Comparison of ENCODE assay signal across 8 mouse cellular contexts in the genomic region with DNA sequence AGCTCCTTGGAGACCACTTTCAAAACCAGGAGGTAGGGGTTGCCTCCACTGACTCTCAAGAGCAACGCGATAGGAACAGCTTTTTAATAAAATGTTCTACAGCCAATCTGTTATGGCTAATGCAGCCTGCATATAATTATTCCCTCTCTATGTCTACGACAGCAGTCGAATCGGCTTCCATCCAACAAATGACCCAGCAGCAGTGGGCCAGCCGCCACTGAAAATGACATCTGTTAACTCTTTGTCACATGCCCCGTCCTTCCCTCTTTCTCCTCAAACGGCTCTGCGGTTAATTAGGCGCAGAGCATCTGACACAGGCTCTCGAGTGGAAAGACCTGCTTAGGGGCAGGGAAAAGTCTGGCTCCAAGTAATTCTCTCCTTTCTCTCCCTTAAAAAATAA. TPM values are rescaled to one million over a fixed set of nuclear protein-coding genes. Genes with fewer than 3 reads are reported as not detected.
DNase-seq lines count a peak whose midpoint lies in the region; TF ChIP-seq lines count a peak whose summit lies in the region.

No protein-coding gene starts in this region.

- H3K27ac ChIP-seq in limb, embryonic 10.5 days = peak overlapping the region; percentile 87
- no peak overlapping the region for H3K27ac ChIP-seq in heart, adult 2 months

- H3K36me3 ChIP-seq in limb, embryonic 10.5 days = no peaks in the 10 kb centered on the region
- no peaks in the 10 kb centered on the region for H3K36me3 ChIP-seq in heart, adult 2 months (ENCODE audit: control insufficient read depth, insufficient read depth, low read length)

- intact Hi-C loops in heart, adult 2 months (cut with DNase I) = no loop called here

- no peak overlapping the region for H3K4me3 ChIP-seq in limb, embryonic 10.5 days
- no peak overlapping the region for H3K4me3 ChIP-seq in heart, adult 2 months

- peaks cover 57% of the 10 kb centered on the region for H3K4me1 ChIP-seq in limb, embryonic 10.5 days
- no peaks in the 10 kb centered on the region for H3K4me1 ChIP-seq in heart, adult 2 months (ENCODE audit: control insufficient read depth, insufficient read depth, low read length)

- no peak for TF ChIP-seq POLR2A in heart, adult 2 months (IDR thresholded peaks at IDR 0.05; ENCODE audit: insufficient read depth, low read depth, low read length)

- no peaks in the 10 kb centered on the region for H3K27me3 ChIP-seq in limb, embryonic 10.5 days (ENCODE audit: low read depth, poor library complexity, severe bottlenecking)
- H3K27me3 ChIP-seq in heart, adult 2 months (ENCODE audit: control insufficient read depth, insufficient read depth, low read length) = no peaks in the 10 kb centered on the region

- peak; percentile 4 for DNase-seq in cerebellum, adult 9-10 months
- DNase-seq in cerebellum, adult 9-11 months = no peak
- DNase-seq in right cerebral cortex, postnatal 10 days (ENCODE audit: low spot score in 2 of 2) = peak; percentile 36 to 41
- DNase-seq in right cerebral cortex, postnatal 36 days (ENCODE audit: low spot score in 2 of 2) = no peak
- peak; percentile 49 for DNase-seq in limb, embryonic 10.5 days (ENCODE audit: low spot score)
- peak; percentile 84 for DNase-seq in retina, postnatal 1 day
- no peak for DNase-seq in yolk sac, embryonic 10.5 days (ENCODE audit: low spot score)
- no peak for DNase-seq in heart, adult 2 months

- H3K9ac ChIP-seq in heart, adult 2 months (ENCODE audit: low read depth, low read length) = no peak overlapping the region

- 17% methylated on average over 11 of the region's 11 CpGs for WGBS in limb, embryonic 10.5 days
- 48% methylated on average over 11 of the region's 11 CpGs for WGBS in heart, adult 2 months

- TF ChIP-seq CTCF in heart, adult 2 months (IDR thresholded peaks at IDR 0.05) = no peak

- no peaks in the 10 kb centered on the region for H3K9me3 ChIP-seq in limb, embryonic 10.5 days (replicated peaks)

- no peaks in the 10 kb centered on the region for H3K79me2 ChIP-seq in heart, adult 2 months (replicated peaks; ENCODE audit: control insufficient read depth, insufficient read depth, low read length)

- no peak for TF ChIP-seq EP300 in heart, adult 2 months (IDR thresholded peaks at IDR 0.05; ENCODE audit: insufficient read depth, low read depth, low read length)

RNA-seq across cellular contexts. Expression of a gene that starts 49.8 kb away (rescaled TPM):
- 69.0 and 72.2 TPM in 2 replicates for polyA plus RNA-seq in limb, embryonic 10.5 days (2016; fragmentation: Nextera tagmentation; extraction: Ambion mirVana)
- 1 to 10 TPM; 3.6 to 3.8 TPM for total RNA-seq in heart, adult 2 months (2021)
- 4.1 and 5.7 TPM in 2 replicates for polyA plus RNA-seq in heart, adult 2 months (2012; rRNA removed)

Comparison
In these comparisons a context has a peak if more than half of its experiments do, and no peak if none do; other contexts are left out.
1. DNase-seq: peak in cerebellum, adult 9-10 months (single experiment), right cerebral cortex, postnatal 10 days (2 of 2), limb, embryonic 10.5 days (single experiment) and retina, postnatal 1 day (single experiment); none in cerebellum, adult 9-11 months (single experiment), right cerebral cortex, postnatal 36 days (0 of 2), yolk sac, embryonic 10.5 days (single experiment) and heart, adult 2 months (0 of 2).
2. RNA of a gene that starts 49.8 kb away (polyA plus RNA-seq): 69.0 to 72.2 TPM in limb, embryonic 10.5 days; 4.1 to 5.7 TPM in heart, adult 2 months; every median in the first group is over 10 times any median in the second.